9 mouse cellular contexts compared by ENCODE assay signal in the genomic region with DNA sequence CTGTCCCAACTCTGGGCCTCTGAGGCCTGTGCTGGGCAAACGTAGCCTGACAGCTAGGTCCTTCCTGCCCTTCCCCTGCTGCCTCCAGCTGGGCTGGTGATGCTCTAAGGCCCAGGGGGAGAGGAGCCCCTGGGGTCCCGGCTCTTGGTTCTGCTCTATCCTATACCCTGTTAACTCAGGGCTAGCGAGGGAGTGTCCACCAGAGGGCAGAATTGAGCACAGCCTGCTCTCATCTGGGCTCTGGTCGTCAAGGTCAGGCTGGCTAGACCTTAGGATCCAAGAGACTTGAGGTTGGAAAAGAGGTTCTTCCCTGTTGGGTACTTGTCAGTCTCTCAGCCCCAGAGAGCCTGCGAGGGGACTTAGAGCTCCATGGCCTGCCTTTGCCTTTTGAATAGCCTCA. TPM values are rescaled to one million over a fixed set of nuclear protein-coding genes. Genes with fewer than 3 reads are reported as not detected.
DNase-seq lines count a peak whose midpoint lies in the region; ATAC-seq and TF ChIP-seq lines count a peak whose summit lies in the region.
"Had no signal": no experiment of that assay in that cellular context is flagged by ENCODE, and none has a peak within 500 bp of the region (broad histone marks: within the 10 kb centered on the region; RNA-seq: fewer than 3 reads in every experiment).

No protein-coding gene starts in this region.

- WGBS in limb, embryonic 12.5 days = 16% methylated on average over 5 of the region's 5 CpGs
- WGBS in midbrain, postnatal 0 days = 21% methylated on average over 5 of the region's 5 CpGs

- DNase-seq in ovary, postnatal 14 days (ENCODE audit: low spot score) = peak; percentile 53
- no peak for DNase-seq in ovary, postnatal 10 days (ENCODE audit: low spot score)
- peak; percentile 83 for DNase-seq in ZHBTc4 (ENCODE audit: low read depth, low spot score)
- DNase-seq in embryo, embryonic 10.5 days (ENCODE audit: low spot score) = peak; percentile 85
- DNase-seq in heart, postnatal 10 days = peak; percentile 53 to 77
- DNase-seq in midbrain, postnatal 0 days (ENCODE audit: low spot score) = peak; percentile 66
- no peak for DNase-seq in c-Kit-positive CD71-positive TER-119-positive erythroid progenitor cells, embryonic 14.5 days (ENCODE audit: low spot score)

- peaks cover 61% of the 10 kb centered on the region for H3K36me3 ChIP-seq in limb, embryonic 12.5 days
- H3K36me3 ChIP-seq in midbrain, postnatal 0 days (ENCODE audit: insufficient read depth, low read length) = peaks cover 41% of the 10 kb centered on the region

- H3K4me2 ChIP-seq in limb, embryonic 12.5 days = no peak overlapping the region
- H3K4me2 ChIP-seq in midbrain, postnatal 0 days (ENCODE audit: low read depth, low read length, poor library complexity, severe bottlenecking) = no peak overlapping the region

- no peaks in the 10 kb centered on the region for H3K9me3 ChIP-seq in limb, embryonic 12.5 days
- H3K9me3 ChIP-seq in midbrain, postnatal 0 days (ENCODE audit: low read length) = no peaks in the 10 kb centered on the region

- intact Hi-C loops in heart, postnatal 10 days (cut with DNase I) = loop anchor here (2.0 kb wide), 1 partner anchor 82 kb away; no protein-coding TSS in a partner anchor

- H3K27me3 ChIP-seq in limb, embryonic 12.5 days = no peaks in the 10 kb centered on the region
- H3K27me3 ChIP-seq in midbrain, postnatal 0 days (ENCODE audit: insufficient read depth, low read length) = no peaks in the 10 kb centered on the region

- H3K4me1 ChIP-seq in limb, embryonic 12.5 days (replicated peaks) = peaks cover 8% of the 10 kb centered on the region
- H3K4me1 ChIP-seq in midbrain, postnatal 0 days (ENCODE audit: insufficient read depth, low read length) = no peaks in the 10 kb centered on the region

- no peak overlapping the region for H3K27ac ChIP-seq in limb, embryonic 12.5 days
- H3K27ac ChIP-seq in midbrain, postnatal 0 days (ENCODE audit: low read depth, low read length) = no peak overlapping the region

- H3K4me3 ChIP-seq in limb, embryonic 12.5 days (replicated peaks) = no peak overlapping the region
- H3K4me3 ChIP-seq in midbrain, postnatal 0 days (ENCODE audit: low read depth, low read length) = no peak overlapping the region
- H3K4me3 ChIP-seq: myocyte had no signal

- peak; percentile 52; the same call in 1 of the 2 replicates for ATAC-seq in limb, embryonic 12.5 days (ENCODE audit: insufficient number of reproducible peaks, insufficient read depth, low FRiP score, low TSS enrichment, low read depth)
- peak; percentile 58; the same call in 1 of the 2 replicates for ATAC-seq in midbrain, postnatal 0 days (ENCODE audit: low FRiP score)

- TF ChIP-seq CTCF in midbrain, postnatal 0 days (IDR thresholded peaks at IDR 0.05) = peak; percentile 83

- H3K9ac ChIP-seq in limb, embryonic 12.5 days (replicated peaks) = no peak overlapping the region
- H3K9ac ChIP-seq in midbrain, postnatal 0 days (replicated peaks; ENCODE audit: low read length, poor library complexity, severe bottlenecking) = no peak overlapping the region

RNA-seq across cellular contexts. Expression of a gene that starts 11.6 kb away (rescaled TPM):
- 1 to 10 TPM; 1.0 to 2.3 TPM for total RNA-seq in heart, postnatal 10 days (2021)
- polyA plus RNA-seq in limb, embryonic 12.5 days (2016; fragmentation: Nextera tagmentation; extraction: Ambion mirVana) = 0.53 and 0.54 TPM in 2 replicates
- total RNA-seq in midbrain, postnatal 0 days (2014; rRNA removed) = 1.6 and 3.8 TPM in 2 replicates
- 2.7 and 2.8 TPM in 2 replicates for polyA plus RNA-seq in midbrain, postnatal 0 days (2015; fragmentation: Nextera tagmentation; extraction: Ambion mirVana)

RNA-seq across cellular contexts. Expression of a gene that starts 26.7 kb away (rescaled TPM):
- 10 to 100 TPM; 27.6 to 29.6 TPM for total RNA-seq in heart, postnatal 10 days (2021)
- polyA plus RNA-seq in limb, embryonic 12.5 days (2016; fragmentation: Nextera tagmentation; extraction: Ambion mirVana) = 28.2 and 33.7 TPM in 2 replicates
- 71.8 and 83.9 TPM in 2 replicates for total RNA-seq in midbrain, postnatal 0 days (2014; rRNA removed)
- 48.8 and 50.6 TPM in 2 replicates for polyA plus RNA-seq in midbrain, postnatal 0 days (2015; fragmentation: Nextera tagmentation; extraction: Ambion mirVana)

RNA-seq across cellular contexts. Expression of a gene that starts 43.3 kb away (rescaled TPM):
- total RNA-seq in heart, postnatal 10 days (2021) = 10 to 100 TPM; 30.3 to 31.2 TPM
- 9.7 and 17.2 TPM in 2 replicates for polyA plus RNA-seq in limb, embryonic 12.5 days (2016; fragmentation: Nextera tagmentation; extraction: Ambion mirVana)
- total RNA-seq in midbrain, postnatal 0 days (2014; rRNA removed) = 14.7 and 15.1 TPM in 2 replicates
- polyA plus RNA-seq in midbrain, postnatal 0 days (2015; fragmentation: Nextera tagmentation; extraction: Ambion mirVana) = 2.9 and 3.6 TPM in 2 replicates

RNA-seq across cellular contexts. Expression of a gene that starts 56.9 kb away (rescaled TPM):
- total RNA-seq in heart, postnatal 10 days (2021) = under 1 TPM; 0.29 to 0.30 TPM
- 0.08 TPM in 1 of 2 replicates, not detected in the other for polyA plus RNA-seq in limb, embryonic 12.5 days (2016; fragmentation: Nextera tagmentation; extraction: Ambion mirVana)
- total RNA-seq in midbrain, postnatal 0 days (2014; rRNA removed) = 92.0 and 92.8 TPM in 2 replicates
- polyA plus RNA-seq in midbrain, postnatal 0 days (2015; fragmentation: Nextera tagmentation; extraction: Ambion mirVana) = 68.9 and 70.3 TPM in 2 replicates

Comparison
In these comparisons a context has a peak if more than half of its experiments do, and no peak if none do; other contexts are left out.
1. DNase-seq: peak in ovary, postnatal 14 days (single experiment), ZHBTc4 (single experiment), embryo, embryonic 10.5 days (single experiment), heart, postnatal 10 days (2 of 2) and midbrain, postnatal 0 days (single experiment); none in ovary, postnatal 10 days (single experiment) and c-Kit-positive CD71-positive TER-119-positive erythroid progenitor cells, embryonic 14.5 days (single experiment).